Mouse (Mus musculus): ENCODE results near the gene Msln. TPM values are rescaled to one million over a fixed set of nuclear protein-coding genes. Genes with fewer than 3 reads are reported as not detected.

Gene Msln
- polyA plus RNA-seq, 1 experiment: 3.1 TPM

- TF ChIP-seq CTCF (IDR thresholded peaks at IDR 0.05; ENCODE audit: extremely low read depth, insufficient read depth, insufficient read length, insufficient replicate concordance) (peak; percentile 86; the same call in 1 of the 2 replicates), POLR2A (IDR thresholded peaks at IDR 0.05; ENCODE audit: low read depth, low read length) (no peak)
- no peak overlapping the region for H3K4me3 ChIP-seq (ENCODE audit: extremely low read depth, insufficient read depth, insufficient read length)
- peak; percentile 61 to 74 for DNase-seq (ENCODE audit: low read depth in 1 of 2, low spot score in 2 of 2)
- H3K36me3 ChIP-seq (ENCODE audit: control insufficient read depth, insufficient read depth, low read length): no peaks in the 10 kb centered on the region
- no peak overlapping the region for H3K27ac ChIP-seq (ENCODE audit: insufficient read depth, low read length)
- 32% methylated on average over 2 of the region's 2 CpGs for WGBS
- peaks cover 6% of the 10 kb centered on the region; the same call in 1 of the 2 replicates for H3K4me1 ChIP-seq (ENCODE audit: control insufficient read depth, insufficient read depth, insufficient read length)
- no peaks in the 10 kb centered on the region for H3K27me3 ChIP-seq (ENCODE audit: control insufficient read depth, insufficient read depth, low read length)
Observed at GRCm38 (mm10) chr17:25732082-25732481, 22.1 kb downstream of the Msln start.

GRCm38 (mm10) chr17:25728009-25728270 lies 26.2 kb downstream of the Msln start:
- no peaks in the 10 kb centered on the region for H3K36me3 ChIP-seq (ENCODE audit: control insufficient read depth, insufficient read depth, low read length)
- H3K27ac ChIP-seq (ENCODE audit: insufficient read depth, low read length): no peak overlapping the region
- no peak for DNase-seq (ENCODE audit: low read depth in 1 of 2, low spot score in 2 of 2)
- H3K27me3 ChIP-seq (ENCODE audit: control insufficient read depth, insufficient read depth, low read length): no peaks in the 10 kb centered on the region
- TF ChIP-seq POLR2A (IDR thresholded peaks at IDR 0.05; ENCODE audit: low read depth, low read length): no peak
- TF ChIP-seq CTCF (IDR thresholded peaks at IDR 0.05; ENCODE audit: extremely low read depth, insufficient read depth, insufficient read length, insufficient replicate concordance): no peak
- peak overlapping the region; percentile 63 for H3K4me3 ChIP-seq (ENCODE audit: extremely low read depth, insufficient read depth, insufficient read length)
- 22% methylated on average over 4 of the region's 4 CpGs for WGBS
- H3K4me1 ChIP-seq (ENCODE audit: control insufficient read depth, insufficient read depth, insufficient read length): peaks cover 9% of the 10 kb centered on the region; the same call in 1 of the 2 replicates

- peak within 1 kb of the TSS; percentile 85 for H3K4me3 ChIP-seq (ENCODE audit: extremely low read depth, insufficient read depth, insufficient read length)
- peaks cover 9% of the 10 kb centered on the region; the same call in 1 of the 2 replicates for H3K4me1 ChIP-seq (ENCODE audit: control insufficient read depth, insufficient read depth, insufficient read length)
- H3K27ac ChIP-seq (ENCODE audit: insufficient read depth, low read length): no peak within 1 kb of the TSS
- no peaks in the 10 kb centered on the region for H3K27me3 ChIP-seq (ENCODE audit: control insufficient read depth, insufficient read depth, low read length)
- no peaks in the 10 kb centered on the region for H3K36me3 ChIP-seq (ENCODE audit: control insufficient read depth, insufficient read depth, low read length)
- TF ChIP-seq POLR2A (IDR thresholded peaks at IDR 0.05; ENCODE audit: low read depth, low read length): peak; percentile 22; the same call in 1 of the 2 replicates
- no peak for TF ChIP-seq CTCF (IDR thresholded peaks at IDR 0.05; ENCODE audit: extremely low read depth, insufficient read depth, insufficient read length, insufficient replicate concordance)
- peak; percentile 97 to 98 for DNase-seq (ENCODE audit: low read depth in 1 of 2, low spot score in 2 of 2)
- WGBS: under 1% methylated on average over 37 of the region's 37 CpGs
Observed at GRCm38 (mm10) chr17:25727265-25728008, 26.7 kb downstream of the Msln start, which contains the start of the genes Chtf18 and Rpusd1. Gene Chtf18 (minus strand): TSS chr17:25727419. Gene Rpusd1 (plus strand): TSS chr17:25727670.

GRCm38 (mm10) chr17:25725264-25725663 lies 28.9 kb downstream of the Msln start:
- Histone ChIP-seq H3K4me1 (ENCODE audit: control insufficient read depth, insufficient read depth, insufficient read length) (peaks cover 9% of the 10 kb centered on the region; the same call in 1 of the 2 replicates), H3K27me3 (ENCODE audit: control insufficient read depth, insufficient read depth, low read length) (no peaks in the 10 kb centered on the region), H3K4me3 (ENCODE audit: extremely low read depth, insufficient read depth, insufficient read length) (no peak overlapping the region), H3K27ac (ENCODE audit: insufficient read depth, low read length) (no peak overlapping the region), H3K36me3 (ENCODE audit: control insufficient read depth, insufficient read depth, low read length) (no peaks in the 10 kb centered on the region)
- WGBS: 90% methylated on average over 6 of the region's 6 CpGs
- TF ChIP-seq CTCF (IDR thresholded peaks at IDR 0.05; ENCODE audit: extremely low read depth, insufficient read depth, insufficient read length, insufficient replicate concordance) (no peak), POLR2A (IDR thresholded peaks at IDR 0.05; ENCODE audit: low read depth, low read length) (no peak)
- DNase-seq (ENCODE audit: low read depth in 1 of 2, low spot score in 2 of 2): no peak

GRCm38 (mm10) chr17:25723919-25724318 lies 30.3 kb downstream of the Msln start:
- Histone ChIP-seq H3K27ac (ENCODE audit: insufficient read depth, low read length) (no peak overlapping the region), H3K27me3 (ENCODE audit: control insufficient read depth, insufficient read depth, low read length) (no peaks in the 10 kb centered on the region), H3K4me1 (ENCODE audit: control insufficient read depth, insufficient read depth, insufficient read length) (peaks cover 9% of the 10 kb centered on the region; the same call in 1 of the 2 replicates), H3K36me3 (ENCODE audit: control insufficient read depth, insufficient read depth, low read length) (no peaks in the 10 kb centered on the region), H3K4me3 (ENCODE audit: extremely low read depth, insufficient read depth, insufficient read length) (no peak overlapping the region)
- WGBS: 89% methylated on average over 7 of the region's 7 CpGs
- DNase-seq (ENCODE audit: low read depth in 1 of 2, low spot score in 2 of 2): no peak
- no peak for TF ChIP-seq POLR2A (IDR thresholded peaks at IDR 0.05; ENCODE audit: low read depth, low read length)
- TF ChIP-seq CTCF (IDR thresholded peaks at IDR 0.05; ENCODE audit: extremely low read depth, insufficient read depth, insufficient read length, insufficient replicate concordance): no peak

- WGBS: 97% methylated on average over 19 of the region's 19 CpGs
- peaks cover 9% of the 10 kb centered on the region; the same call in 1 of the 2 replicates for H3K4me1 ChIP-seq (ENCODE audit: control insufficient read depth, insufficient read depth, insufficient read length)
- no peak for DNase-seq (ENCODE audit: low read depth in 1 of 2, low spot score in 2 of 2)
- TF ChIP-seq POLR2A (IDR thresholded peaks at IDR 0.05; ENCODE audit: low read depth, low read length): no peak
- no peak for TF ChIP-seq CTCF (IDR thresholded peaks at IDR 0.05; ENCODE audit: extremely low read depth, insufficient read depth, insufficient read length, insufficient replicate concordance)
- H3K27ac ChIP-seq (ENCODE audit: insufficient read depth, low read length): no peak overlapping the region
- H3K27me3 ChIP-seq (ENCODE audit: control insufficient read depth, insufficient read depth, low read length): no peaks in the 10 kb centered on the region
- no peak overlapping the region for H3K4me3 ChIP-seq (ENCODE audit: extremely low read depth, insufficient read depth, insufficient read length)
- no peaks in the 10 kb centered on the region for H3K36me3 ChIP-seq (ENCODE audit: control insufficient read depth, insufficient read depth, low read length)
Observed at GRCm38 (mm10) chr17:25723470-25723869, 30.7 kb downstream of the Msln start.

GRCm38 (mm10) chr17:25721476-25721875 lies 32.7 kb downstream of the Msln start:
- no peak overlapping the region for H3K27ac ChIP-seq (ENCODE audit: insufficient read depth, low read length)
- no peaks in the 10 kb centered on the region for H3K36me3 ChIP-seq (ENCODE audit: control insufficient read depth, insufficient read depth, low read length)
- TF ChIP-seq POLR2A (IDR thresholded peaks at IDR 0.05; ENCODE audit: low read depth, low read length) (no peak), CTCF (IDR thresholded peaks at IDR 0.05; ENCODE audit: extremely low read depth, insufficient read depth, insufficient read length, insufficient replicate concordance) (no peak)
- 96% methylated on average over 5 of the region's 5 CpGs for WGBS
- DNase-seq (ENCODE audit: low read depth in 1 of 2, low spot score in 2 of 2): no peak
- H3K4me1 ChIP-seq (ENCODE audit: control insufficient read depth, insufficient read depth, insufficient read length): no peaks in the 10 kb centered on the region
- peaks cover 8% of the 10 kb centered on the region for H3K27me3 ChIP-seq (ENCODE audit: control insufficient read depth, insufficient read depth, low read length)
- H3K4me3 ChIP-seq (ENCODE audit: extremely low read depth, insufficient read depth, insufficient read length): no peak overlapping the region
